Mouse (Mus musculus) layer of hippocampus, adult 11-12 months (tissue): Measurements from ENCODE around the gene Chml.

Experiments
- DNase-seq: peaks from one replicate; pipeline ENCODE4 v3.0.0; 2022; ENCODE audit warnings: low spot score

Chml gene

DNA sequence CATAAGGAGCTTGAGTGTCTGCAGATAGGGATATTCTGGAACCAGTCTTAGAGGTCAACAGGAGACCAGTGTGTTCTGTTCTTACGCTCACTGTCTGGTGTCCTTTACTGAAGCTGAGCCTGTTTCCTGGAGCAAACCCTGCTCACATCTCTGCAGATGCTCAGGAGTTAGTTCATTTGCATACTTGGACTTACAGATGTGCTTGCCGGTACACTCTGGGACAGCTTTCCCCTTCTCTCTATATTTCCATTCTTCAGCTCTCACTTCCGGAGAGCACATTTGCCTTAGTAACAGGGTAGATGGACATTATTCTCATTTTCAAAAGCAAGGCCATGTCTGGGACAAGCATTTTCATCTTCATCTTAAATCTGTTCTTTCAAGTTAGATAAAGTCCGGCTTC lies 44.1 kb downstream of the Chml start:
- no peak for DNase-seq

DNA sequence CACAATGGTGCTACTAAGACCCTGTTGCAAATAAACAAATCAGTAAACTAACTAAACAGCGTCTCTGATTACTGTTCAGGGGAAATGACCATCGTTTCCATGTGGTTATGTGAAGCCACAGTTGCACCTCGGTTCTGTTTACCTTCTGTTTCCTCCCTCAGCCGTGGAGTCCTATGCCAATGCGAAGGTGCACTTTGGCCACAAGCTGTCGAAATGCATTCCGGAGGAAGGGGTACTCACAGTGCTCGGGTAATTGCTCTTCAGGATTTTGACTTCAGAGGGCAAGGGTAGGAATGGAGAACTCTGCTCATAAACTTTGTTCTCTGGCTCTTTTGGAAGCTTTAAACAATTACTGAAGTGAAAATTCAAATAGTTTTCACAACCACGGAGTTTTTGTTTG lies 45.7 kb downstream of the Chml start:
- no peak for DNase-seq

DNA sequence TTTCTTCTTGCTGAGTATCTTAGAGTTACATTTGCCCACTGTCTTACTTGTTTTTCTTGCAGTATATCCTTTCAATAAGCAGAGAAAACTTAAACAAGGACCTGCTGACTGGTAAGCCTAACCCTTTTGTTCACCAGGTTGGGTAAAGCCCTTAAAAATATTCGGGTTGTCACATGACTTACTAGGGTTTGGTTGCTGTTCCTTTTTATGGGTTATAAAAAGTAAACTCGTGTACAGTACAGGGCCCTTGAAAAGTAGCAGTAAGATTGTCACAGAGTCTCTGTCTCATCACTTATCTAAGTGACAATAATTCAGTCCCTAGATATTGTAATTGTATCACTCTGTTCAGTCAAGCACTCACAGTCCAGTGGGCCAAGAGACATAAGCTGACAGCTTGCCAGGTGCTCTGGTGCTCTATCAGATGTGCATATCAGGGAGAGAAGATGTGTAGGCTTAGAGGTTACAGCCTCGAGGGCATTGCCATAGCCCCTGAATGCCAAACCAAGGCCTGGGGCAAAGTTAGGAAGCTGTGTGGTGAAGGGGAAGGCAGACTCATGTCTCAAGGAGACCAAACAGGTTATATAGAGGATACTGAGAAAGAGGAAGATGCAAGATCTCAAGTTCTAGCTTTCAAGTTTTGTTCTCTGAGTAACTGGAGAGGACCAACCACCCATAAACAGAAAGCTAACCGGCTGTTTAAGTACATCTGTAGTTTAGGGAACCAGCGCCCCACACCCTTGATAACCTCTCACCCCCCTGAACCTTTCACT lies 49.0 kb downstream of the Chml start:
- DNase-seq: no peak

DNA sequence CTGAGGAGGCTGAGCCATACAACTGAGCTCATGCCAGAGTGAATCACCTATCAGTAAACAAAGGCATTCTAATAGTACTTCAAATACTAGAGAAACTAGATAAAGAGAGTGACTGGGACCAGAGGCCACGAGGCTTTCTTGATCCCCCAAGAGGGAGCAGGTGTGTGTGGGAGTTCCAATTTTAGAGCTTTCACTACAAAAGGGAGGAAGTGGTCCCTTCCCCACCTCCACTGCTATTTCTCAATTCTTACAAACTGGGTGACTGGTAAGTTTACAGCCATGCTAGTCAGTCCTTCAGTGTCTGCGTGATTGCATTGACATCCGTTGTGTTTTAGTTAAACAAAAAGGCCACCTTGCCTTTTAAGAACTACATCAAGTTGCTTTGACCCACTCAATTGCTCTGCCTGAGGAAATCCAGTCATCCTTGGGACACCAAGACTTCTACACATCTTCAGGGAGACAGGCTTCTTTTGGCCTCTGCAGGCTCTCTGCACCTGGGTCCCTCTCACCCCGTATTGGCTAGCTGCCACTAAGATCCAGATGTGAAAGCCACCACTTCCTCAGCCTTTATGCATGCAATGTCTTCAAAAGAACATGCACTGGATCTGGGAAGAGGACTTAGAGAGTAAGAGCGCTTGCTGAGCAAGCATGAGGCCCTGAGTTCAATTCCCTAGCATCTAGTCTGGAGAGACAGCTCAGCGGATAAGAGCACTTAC lies 52.1 kb downstream of the Chml start:
- no peak for DNase-seq

DNA sequence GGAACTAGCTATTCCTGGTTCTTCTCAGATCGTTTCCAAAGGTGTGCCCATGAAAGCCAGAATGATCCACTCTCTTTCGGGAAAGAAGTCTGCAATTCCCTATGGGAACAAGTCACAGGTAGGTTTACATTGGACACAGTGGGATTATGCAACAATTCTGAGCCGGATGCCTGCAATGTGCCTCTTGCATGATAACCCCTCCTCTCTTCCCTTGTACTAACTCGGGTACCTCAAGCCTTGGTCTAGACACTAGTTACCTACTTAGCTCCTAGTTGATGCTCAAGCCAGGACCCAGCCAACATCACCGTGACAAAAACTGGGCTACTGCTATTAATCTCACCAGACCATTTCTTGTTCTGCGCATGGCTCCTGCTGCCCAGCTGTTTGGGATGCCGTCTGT lies 53.6 kb downstream of the Chml start:
- DNase-seq: no peak

DNA sequence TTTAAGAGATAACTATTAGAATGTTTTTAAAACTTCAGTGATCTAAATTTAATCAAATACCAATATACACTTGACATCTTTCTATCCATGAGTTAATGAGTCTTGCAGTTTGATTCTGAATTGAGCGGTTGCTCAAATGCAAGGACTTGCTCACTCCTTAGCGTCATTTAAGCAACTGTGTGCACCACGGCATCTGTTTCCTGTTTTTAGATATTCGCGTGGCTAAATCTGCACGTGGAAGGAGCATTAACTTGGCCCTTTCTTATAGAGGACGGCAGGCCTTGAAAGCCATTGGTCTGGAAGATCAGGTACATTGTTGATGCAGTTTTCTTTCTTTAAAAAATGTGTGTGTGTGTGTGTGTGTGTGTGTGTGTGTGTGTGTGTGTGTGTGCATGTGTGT lies 55.0 kb downstream of the Chml start:
- no peak for DNase-seq

DNA sequence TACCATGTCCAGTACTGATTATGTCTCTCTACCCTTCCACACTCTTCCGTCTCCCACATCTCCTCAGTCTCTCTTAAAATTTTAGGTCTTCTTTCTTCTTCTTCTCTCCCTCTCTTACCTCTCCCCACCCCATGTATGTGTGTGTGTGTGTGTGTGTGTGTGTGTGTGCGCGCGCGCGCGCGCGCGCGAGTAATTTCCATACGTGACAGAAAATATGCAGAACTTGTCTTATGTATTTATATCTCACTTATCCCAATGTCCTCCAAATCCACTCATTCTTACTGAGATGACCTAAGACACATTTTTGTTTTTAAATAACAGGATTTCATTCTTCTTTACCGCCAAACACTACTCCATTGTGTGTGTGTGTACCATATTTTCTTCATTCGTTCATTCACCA lies 60.2 kb downstream of the Chml start:
- no peak for DNase-seq
